Mouse (Mus musculus) ES-E14 (cell line): ENCODE data around the gene Cfb. TPM values are rescaled to one million over a fixed set of nuclear protein-coding genes. Genes with fewer than 3 reads are reported as not detected.
A peak's percentile ranks its signal among the peaks of the same experiment; 100 is the strongest.
"Not testable (repeated sequence)": the region's sequence is repeated elsewhere in the genome, so short reads cannot be mapped to it uniquely, and the experiment has no call there.

ENCODE experiments used
- DNase-seq: peaks from one replicate; pipeline ENCODE4 v3.0.0-alpha.2; 2013; ENCODE audit warnings: low read depth, low spot score
- H3K27ac ChIP-seq: 2 replicates; pipeline ENCODE4 v1.5.1; 2012; ENCODE audit warnings: low read depth, mild to moderate bottlenecking, low read length, moderate library complexity, mixed read lengths; ENCODE audit not compliant: poor library complexity, insufficient read depth, severe bottlenecking
- H3K36me3 ChIP-seq: 2 replicates; pipeline ENCODE4 v1.6.1; 2012; ENCODE audit warnings: mild to moderate bottlenecking, low read length, moderate library complexity, mixed read lengths; ENCODE audit not compliant: control insufficient read depth, poor library complexity, insufficient read depth, severe bottlenecking
- H3K4me1 ChIP-seq, 2 experiments: fragments of 150-350 bp in 1 of 2; sonication (generic) in 1 of 2; 2 replicates each; pipeline ENCODE4 v1.6.1; 2012; ENCODE audit warnings: low read length in 2 of 2, mild to moderate bottlenecking in 1 of 2, mixed read lengths in 1 of 2; ENCODE audit not compliant: control insufficient read depth in 2 of 2, insufficient read depth in 2 of 2, poor library complexity in 1 of 2
- H3K4me3 ChIP-seq, 2 experiments: fragments of 150-350 bp in 1 of 2; sonication (generic) in 1 of 2; 2 replicates each; pipeline ENCODE4 v1.5.1; 2012; ENCODE audit warnings: low read length in 2 of 2, low read depth in 1 of 2, mild to moderate bottlenecking in 1 of 2, mixed read lengths in 1 of 2; ENCODE audit not compliant: insufficient read depth in 1 of 2, poor library complexity in 1 of 2, severe bottlenecking in 1 of 2
- H3K9ac ChIP-seq: 2 replicates; pipeline ENCODE4 v1.6.1; 2012; ENCODE audit warnings: low read depth, mild to moderate bottlenecking, low read length, mixed read lengths; ENCODE audit not compliant: poor library complexity, insufficient read depth, severe bottlenecking
- H3K9me3 ChIP-seq: fragments of 150-350 bp; sonication (generic); 2 replicates; pipeline ENCODE4 v1.6.1; 2012; ENCODE audit warnings: low read depth, mild to moderate bottlenecking, low read length; ENCODE audit not compliant: control insufficient read depth, insufficient read depth
- CHD2 ChIP-seq: IDR thresholded peaks from 2 replicates; pipeline ENCODE4 v1.6.1; 2014; ENCODE audit warnings: mild to moderate bottlenecking, low read depth, low read length, inconsistent platforms
- HCFC1 ChIP-seq: IDR thresholded peaks from 2 replicates; pipeline ENCODE4 v1.6.1; 2012; ENCODE audit warnings: low read length, inconsistent platforms, borderline replicate concordance; ENCODE audit not compliant: insufficient read depth
- MAFK ChIP-seq: IDR thresholded peaks from 2 replicates; pipeline ENCODE4 v1.6.1; 2014; ENCODE audit warnings: mild to moderate bottlenecking, low read depth, low read length, inconsistent platforms; ENCODE audit not compliant: insufficient read depth
- ZC3H11A ChIP-seq: IDR thresholded peaks from 2 replicates; pipeline ENCODE4 v1.6.1; 2012; ENCODE audit warnings: low read depth, mild to moderate bottlenecking, inconsistent platforms, low read length, borderline replicate concordance
- ZNF384 ChIP-seq: IDR thresholded peaks from 2 replicates; pipeline ENCODE4 v1.6.1; 2012; ENCODE audit warnings: low read depth, low read length, inconsistent platforms
- in situ Hi-C, 2 experiments: fragments of 600-800 bp; cut with MboI; formaldehyde crosslinking; loops; one replicate each; pipeline ENCODE4 v1.15.1; 2025; ENCODE audit warnings: low sequenced_read_pairs in 2 of 2, inconsistent platforms in 1 of 2; ENCODE audit not compliant: unreplicated experiment in 2 of 2
- total RNA-seq: library from RNA; depleted of rRNA; stranded (reverse); fragments of 300-350 nt; gene quantifications from 2 replicates; pipeline ENCODE4 v1.2.3, GENCODE M21; 2012

The Cfb gene
- total RNA-seq, 1 experiment: 0.18 TPM

GRCm38 (mm10) chr17:34838785-34839184 is 23.5 kb downstream of the Cfb start:
- H3K27ac ChIP-seq: no peak overlapping the region
- TF ChIP-seq ZC3H11A: no peak
- TF ChIP-seq ZNF384: no peak
- TF ChIP-seq MAFK: no peak
- no peak for TF ChIP-seq CHD2
- no peak for TF ChIP-seq HCFC1
- H3K9me3 ChIP-seq: no peaks in the 10 kb centered on the region
- peaks cover 0 to 6% of the 10 kb centered on the region in 2 experiments; a peak in 1 of 4 replicates for H3K4me1 ChIP-seq
- no peak overlapping the region for H3K4me3 ChIP-seq
- in situ Hi-C loops: no loop called here
- no peak for DNase-seq
- peaks cover 28% of the 10 kb centered on the region for H3K36me3 ChIP-seq
- no peak overlapping the region for H3K9ac ChIP-seq

DNA sequence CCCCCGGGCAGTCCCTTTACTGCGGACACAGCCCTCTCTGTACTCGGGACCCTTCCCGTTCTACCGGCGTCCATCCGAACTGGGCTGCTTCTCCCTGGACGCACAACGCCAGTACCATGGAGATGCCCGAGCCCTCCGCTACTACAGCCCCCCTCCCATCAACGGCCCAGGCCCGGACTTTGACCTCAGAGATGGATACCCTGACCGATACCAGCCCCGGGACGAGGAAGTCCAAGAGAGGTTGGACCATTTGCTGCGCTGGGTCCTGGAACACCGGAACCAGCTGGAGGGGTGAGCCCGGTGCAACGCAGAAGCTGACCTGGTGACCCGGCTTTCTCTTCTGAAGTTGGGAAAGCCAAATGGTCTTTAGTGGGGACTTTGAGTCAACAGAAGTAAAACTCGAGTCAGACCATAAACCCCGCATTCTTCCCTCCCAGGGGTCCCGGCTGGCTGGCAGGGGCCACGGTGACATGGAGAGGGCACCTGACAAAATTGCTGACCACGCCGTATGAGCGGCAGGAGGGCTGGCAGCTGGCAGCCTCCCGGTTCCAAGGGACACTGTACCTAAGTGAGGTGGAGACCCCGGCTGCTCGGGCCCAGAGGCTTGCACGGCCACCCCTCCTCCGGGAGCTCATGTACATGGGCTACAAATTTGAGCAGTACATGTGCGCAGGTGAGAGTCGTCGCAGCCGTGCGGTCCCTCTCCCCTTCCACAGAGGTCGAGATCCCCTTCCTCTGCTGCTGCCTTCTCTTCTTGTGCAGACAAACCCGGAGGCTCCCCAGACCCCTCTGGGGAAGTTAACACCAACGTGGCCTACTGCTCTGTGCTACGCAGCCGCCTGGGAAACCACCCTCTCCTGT is 24.6 kb downstream of the Cfb start:
- DNase-seq: no peak
- H3K36me3 ChIP-seq: peaks cover 28% of the 10 kb centered on the region
- TF ChIP-seq ZNF384: no peak
- TF ChIP-seq CHD2: no peak
- TF ChIP-seq HCFC1: no peak
- no peak for TF ChIP-seq ZC3H11A
- no peak for TF ChIP-seq MAFK
- H3K9ac ChIP-seq: peak overlapping the region; percentile 87
- peak overlapping the region; percentile 82 to 84 for H3K4me3 ChIP-seq
- in situ Hi-C loops: no loop called here
- peaks cover 0 to 6% of the 10 kb centered on the region in 2 experiments; a peak in 1 of 4 replicates for H3K4me1 ChIP-seq
- no peak overlapping the region for H3K27ac ChIP-seq
- no peaks in the 10 kb centered on the region for H3K9me3 ChIP-seq

DNA sequence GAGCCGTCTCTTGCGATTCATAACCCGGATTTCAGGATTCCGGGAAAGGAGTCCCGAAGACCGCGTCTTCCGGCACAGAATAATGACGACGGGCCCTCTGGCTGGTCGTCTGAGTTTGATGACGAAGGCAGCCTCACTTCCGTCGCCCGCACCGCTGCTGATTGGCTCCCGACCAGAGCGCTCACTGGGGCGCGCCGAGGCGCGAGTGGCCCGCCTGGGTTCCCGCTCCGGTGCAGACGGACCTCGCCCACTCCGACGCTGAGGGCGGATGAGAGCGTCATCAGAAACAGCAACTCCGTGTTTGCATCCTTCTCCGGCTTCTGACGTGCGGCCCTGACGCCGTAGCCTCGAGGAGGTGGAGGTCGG is 25.5 kb downstream of the Cfb start, which contains the start of the genes Stk19 and Dxo:
TSS of gene Stk19 (minus strand) at position 90 of the 366 bp plus-strand sequence.
TSS of gene Dxo (plus strand) at position 164 of the 366 bp plus-strand sequence.
- 0 out of 2 replicates have a peak, but pooled peaks have one; percentile 28 for TF ChIP-seq ZC3H11A
- TF ChIP-seq HCFC1: peak; percentile 83
- TF ChIP-seq MAFK: no peak
- peak; percentile 94 for DNase-seq
- Histone ChIP-seq H3K9me3 (no peaks in the 10 kb centered on the region), H3K27ac (no peak within 1 kb of the TSS), H3K4me3 (peak within 1 kb of the TSS; percentile 82 to 84), H3K4me1 (peaks cover 0 to 6% of the 10 kb centered on the region in 2 experiments; a peak in 1 of 4 replicates), H3K36me3 (peaks cover 31% of the 10 kb centered on the region), H3K9ac (peak within 1 kb of the TSS; percentile 87)
- in situ Hi-C loops: no loop called here

DNA sequence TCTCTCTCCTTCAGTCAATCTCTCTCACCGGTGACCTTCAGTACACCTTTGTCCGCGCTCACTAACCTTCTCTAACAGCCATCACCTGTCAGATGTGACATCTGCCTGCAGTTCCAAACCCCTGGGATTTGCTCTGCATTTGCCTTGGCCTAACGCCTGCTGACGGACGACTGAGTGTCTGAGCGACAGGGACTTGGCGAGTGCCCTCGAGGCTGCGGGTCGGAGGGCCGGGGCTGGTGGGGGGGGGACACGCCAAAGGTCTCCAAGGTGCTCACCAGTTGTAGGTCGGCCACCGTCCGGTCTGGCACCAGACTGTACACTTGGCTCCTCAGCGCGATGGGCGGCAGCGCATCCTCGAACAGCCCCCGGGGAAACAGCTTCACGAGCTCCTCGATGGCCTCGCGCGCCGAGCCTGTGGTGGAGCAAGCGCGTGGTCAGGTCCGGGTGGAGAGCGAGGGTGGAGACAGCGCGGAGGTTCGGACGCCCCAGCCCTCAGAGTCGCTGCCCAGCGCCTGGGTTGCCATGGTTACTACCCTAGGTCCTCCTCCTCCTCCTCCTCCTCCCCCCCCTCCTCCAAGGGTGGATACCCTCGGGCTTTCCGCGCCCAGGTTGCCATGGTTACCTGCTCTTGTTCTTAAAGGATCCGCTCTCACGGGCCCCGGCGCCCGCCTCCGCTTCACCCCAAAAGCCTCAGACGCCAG is 26.0 kb downstream of the Cfb start:
- no peak overlapping the region for H3K27ac ChIP-seq
- H3K36me3 ChIP-seq: peaks cover 29% of the 10 kb centered on the region
- H3K4me1 ChIP-seq: peaks cover 0 to 6% of the 10 kb centered on the region in 2 experiments; a peak in 1 of 4 replicates
- H3K9me3 ChIP-seq: no peaks in the 10 kb centered on the region
- in situ Hi-C loops: no loop called here
- H3K9ac ChIP-seq: peak overlapping the region; percentile 80
- TF ChIP-seq ZNF384 (no peak), HCFC1 (no peak), ZC3H11A (no peak), CHD2 (no peak), MAFK (no peak)
- H3K4me3 ChIP-seq: peak overlapping the region; percentile 82 to 84
- DNase-seq: peak; percentile 53

GRCm38 (mm10) chr17:34830776-34831175 is 31.5 kb downstream of the Cfb start:
- H3K4me3 ChIP-seq, H3K27ac ChIP-seq, H3K9ac ChIP-seq, H3K9me3 ChIP-seq, H3K4me1 ChIP-seq, H3K36me3 ChIP-seq, in situ Hi-C loops, DNase-seq: not testable (repeated sequence)
